Comparison of ENCODE assay signal across 15 mouse cellular contexts in the genomic region with DNA sequence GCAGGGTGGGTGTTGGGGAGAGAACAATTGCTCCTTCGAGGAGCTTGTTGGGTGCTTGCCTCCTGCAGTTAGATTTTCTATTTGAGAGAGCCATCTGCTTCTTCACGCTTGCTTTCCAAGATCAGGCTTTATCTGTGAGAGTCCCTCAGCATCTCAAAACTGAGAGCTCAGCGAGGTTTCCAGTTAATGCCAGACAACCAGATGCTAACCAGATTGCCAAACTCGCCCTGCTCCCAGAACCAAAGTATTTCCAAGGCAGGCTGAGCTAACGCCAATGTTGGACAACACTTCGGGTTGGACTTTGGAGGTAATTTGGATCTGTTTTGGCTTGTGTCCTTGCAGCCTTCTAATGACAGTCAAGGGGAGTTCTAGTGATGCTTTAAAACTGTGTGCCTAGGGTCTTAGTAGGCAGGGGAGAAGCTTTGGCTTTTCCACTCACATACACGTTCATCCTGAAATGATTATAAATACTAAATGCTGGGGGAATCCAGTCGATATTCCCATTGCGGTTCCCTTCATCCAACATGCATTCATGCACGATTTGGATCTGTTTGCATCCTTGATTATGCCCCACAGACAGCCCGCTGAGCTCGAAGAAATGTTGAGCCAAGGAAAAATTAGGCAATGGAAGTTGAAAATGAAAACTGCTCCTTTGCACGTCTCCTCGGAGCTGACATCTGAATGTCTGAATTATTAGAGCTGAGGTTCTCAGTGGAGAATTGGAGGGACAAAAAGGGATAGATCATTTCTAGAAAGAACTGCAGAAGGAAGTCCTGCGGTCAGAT.
"Had no signal": no experiment of that assay in that cellular context is flagged by ENCODE, and none has a peak within 500 bp of the region (broad histone marks: within the 10 kb centered on the region; RNA-seq: fewer than 3 reads in every experiment).

No protein-coding gene starts in this region.

- H3K9ac ChIP-seq: liver, embryonic 13.5 days; midbrain, embryonic 15.5 days; neural tube, embryonic 13.5 days had no signal

- H3K27me3 ChIP-seq: liver, embryonic 13.5 days; midbrain, embryonic 15.5 days; neural tube, embryonic 13.5 days had no signal

- H3K27ac ChIP-seq: kidney, postnatal 0 days; liver, embryonic 13.5 days; midbrain, embryonic 15.5 days; neural tube, embryonic 13.5 days had no signal

- H3K36me3 ChIP-seq: liver, embryonic 13.5 days; midbrain, embryonic 15.5 days; neural tube, embryonic 13.5 days had no signal

- H3K9me3 ChIP-seq: liver, embryonic 13.5 days; midbrain, embryonic 15.5 days; neural tube, embryonic 13.5 days had no signal

- DNase-seq: kidney, postnatal 25 days; liver, embryonic 13.5 days; lung, adult 2 months; lung, postnatal 14 days; lung, postnatal 4 days; retina, postnatal 1 day; right cerebral cortex, postnatal 25 days; spleen, adult 18-20 months; thymus, adult 18-20 months; thymus, postnatal 36 days had no signal

- H3K4me1 ChIP-seq: liver, embryonic 13.5 days; midbrain, embryonic 15.5 days; neural tube, embryonic 13.5 days had no signal

- H3K4me2 ChIP-seq: liver, embryonic 13.5 days; midbrain, embryonic 11.5 days; midbrain, embryonic 15.5 days; neural tube, embryonic 13.5 days had no signal

- ATAC-seq: midbrain, embryonic 15.5 days had no signal

- H3K4me3 ChIP-seq: liver, embryonic 13.5 days; midbrain, embryonic 15.5 days; myocyte; neural tube, embryonic 13.5 days had no signal
